Mouse (Mus musculus): Measurements from ENCODE around the gene Dennd2c. TPM values are rescaled to one million over a fixed set of nuclear protein-coding genes. Genes with fewer than 3 reads are reported as not detected.

Dennd2c gene
- polyA plus RNA-seq, 1 experiment: 1.9 TPM

GRCm38 (mm10) chr3:103141287-103141686 is 38.9 kb downstream of the Dennd2c start:
- Histone ChIP-seq H3K4me3 (ENCODE audit: insufficient read depth, poor library complexity, severe bottlenecking) (no peak overlapping the region), H3K79me2 (ENCODE audit: control insufficient read depth, insufficient read depth) (no peaks in the 10 kb centered on the region), H3K27me3 (ENCODE audit: control insufficient read depth, insufficient read depth, insufficient read length) (no peaks in the 10 kb centered on the region), H3K36me3 (ENCODE audit: control insufficient read depth, insufficient read depth) (peaks cover 7% of the 10 kb centered on the region), H3ac (ENCODE audit: control insufficient read depth, insufficient read length, low read depth) (no peak overlapping the region), H3K79me3 (ENCODE audit: low read depth) (no peaks in the 10 kb centered on the region)
- TF ChIP-seq FOSL1 (IDR thresholded peaks at IDR 0.05; ENCODE audit: insufficient read depth, low read length, poor library complexity, severe bottlenecking) (no peak), MYOD1 (IDR thresholded peaks at IDR 0.05; ENCODE audit: control insufficient read depth, insufficient read length, low read depth) (peak; percentile 73)

DNA sequence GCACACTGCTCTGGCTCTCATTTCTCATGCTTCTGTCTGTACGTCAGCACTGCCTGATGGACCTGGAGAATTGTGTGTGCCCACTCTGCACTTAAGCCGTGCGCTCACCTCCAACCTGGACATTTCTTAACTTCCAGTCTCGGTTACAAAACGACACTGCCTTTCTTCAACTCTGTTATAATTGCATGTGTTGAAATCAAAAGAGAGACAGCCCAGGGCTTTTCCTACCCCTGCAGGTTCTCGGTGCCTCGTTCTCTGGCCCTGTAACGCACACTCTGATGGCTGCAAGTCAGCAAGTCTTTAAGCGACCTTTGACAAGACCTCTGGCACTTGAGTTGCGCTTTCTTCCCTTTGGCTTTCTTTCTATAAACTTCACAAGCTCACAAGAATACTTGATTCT is 40.0 kb downstream of the Dennd2c start:
- Histone ChIP-seq H3K79me2 (ENCODE audit: control insufficient read depth, insufficient read depth) (no peaks in the 10 kb centered on the region), H3K79me3 (ENCODE audit: low read depth) (no peaks in the 10 kb centered on the region), H3K27me3 (ENCODE audit: control insufficient read depth, insufficient read depth, insufficient read length) (no peaks in the 10 kb centered on the region), H3K4me3 (ENCODE audit: insufficient read depth, poor library complexity, severe bottlenecking) (no peak overlapping the region), H3K36me3 (ENCODE audit: control insufficient read depth, insufficient read depth) (peaks cover 7% of the 10 kb centered on the region), H3ac (ENCODE audit: control insufficient read depth, insufficient read length, low read depth) (no peak overlapping the region)
- no peak for TF ChIP-seq CTCF (IDR thresholded peaks at IDR 0.05; ENCODE audit: control insufficient read depth, insufficient read depth, insufficient read length)
- TF ChIP-seq MYOD1 (IDR thresholded peaks at IDR 0.05; ENCODE audit: control insufficient read depth, insufficient read length, low read depth): no peak
- TF ChIP-seq MAX (IDR thresholded peaks at IDR 0.05): no peak
- no peak for TF ChIP-seq MYOG (IDR thresholded peaks at IDR 0.05; ENCODE audit: control insufficient read depth, extremely low read depth, insufficient read length)
- no peak for TF ChIP-seq FOSL1 (IDR thresholded peaks at IDR 0.05; ENCODE audit: insufficient read depth, low read length, poor library complexity, severe bottlenecking)
- no peak for TF ChIP-seq CEBPB (IDR thresholded peaks at IDR 0.05; ENCODE audit: low read depth)
- no peak for TF ChIP-seq USF1 (IDR thresholded peaks at IDR 0.05; ENCODE audit: low read depth)

GRCm38 (mm10) chr3:103145336-103145735 is 42.9 kb downstream of the Dennd2c start:
- Histone ChIP-seq H3K27me3 (ENCODE audit: control insufficient read depth, insufficient read depth, insufficient read length) (no peaks in the 10 kb centered on the region), H3ac (ENCODE audit: control insufficient read depth, insufficient read length, low read depth) (no peak overlapping the region), H3K4me3 (ENCODE audit: insufficient read depth, poor library complexity, severe bottlenecking) (no peak overlapping the region), H3K36me3 (ENCODE audit: control insufficient read depth, insufficient read depth) (peaks cover 5% of the 10 kb centered on the region), H3K79me3 (ENCODE audit: low read depth) (no peaks in the 10 kb centered on the region), H3K79me2 (ENCODE audit: control insufficient read depth, insufficient read depth) (no peaks in the 10 kb centered on the region)
- TF ChIP-seq MYOG (IDR thresholded peaks at IDR 0.05; ENCODE audit: control insufficient read depth, extremely low read depth, insufficient read length) (no peak), CTCF (IDR thresholded peaks at IDR 0.05; ENCODE audit: control insufficient read depth, insufficient read depth, insufficient read length) (no peak), MAX (IDR thresholded peaks at IDR 0.05) (no peak), FOSL1 (IDR thresholded peaks at IDR 0.05; ENCODE audit: insufficient read depth, low read length, poor library complexity, severe bottlenecking) (no peak), CEBPB (IDR thresholded peaks at IDR 0.05; ENCODE audit: low read depth) (no peak), MYOD1 (IDR thresholded peaks at IDR 0.05; ENCODE audit: control insufficient read depth, insufficient read length, low read depth) (no peak), USF1 (IDR thresholded peaks at IDR 0.05; ENCODE audit: low read depth) (no peak)

DNA sequence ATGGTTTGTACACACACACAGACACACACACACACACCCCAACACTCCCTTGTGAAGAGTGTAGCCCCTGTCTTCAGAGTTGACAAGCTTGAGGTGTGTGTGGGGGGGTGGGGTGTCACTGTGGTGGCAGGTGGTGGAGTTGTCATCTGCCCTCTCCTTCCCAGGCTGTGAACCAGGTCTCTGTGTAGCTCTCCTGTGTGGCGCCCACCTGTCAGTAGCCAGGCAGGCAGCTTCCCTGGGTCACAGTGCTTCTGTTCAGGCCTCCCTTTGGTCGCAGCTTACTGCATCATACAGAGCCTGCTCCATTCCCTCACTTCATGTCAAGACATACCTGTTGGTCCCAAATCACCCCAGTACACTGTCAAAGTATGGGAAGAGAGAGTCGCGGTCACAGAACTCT is 43.4 kb downstream of the Dennd2c start:
- H3K27me3 ChIP-seq (ENCODE audit: control insufficient read depth, insufficient read depth, insufficient read length): no peaks in the 10 kb centered on the region
- H3K4me3 ChIP-seq (ENCODE audit: insufficient read depth, poor library complexity, severe bottlenecking): no peak overlapping the region
- TF ChIP-seq MYOD1 (IDR thresholded peaks at IDR 0.05; ENCODE audit: control insufficient read depth, insufficient read length, low read depth) (no peak), CEBPB (IDR thresholded peaks at IDR 0.05; ENCODE audit: low read depth) (no peak), MYOG (IDR thresholded peaks at IDR 0.05; ENCODE audit: control insufficient read depth, extremely low read depth, insufficient read length) (no peak), CTCF (IDR thresholded peaks at IDR 0.05; ENCODE audit: control insufficient read depth, insufficient read depth, insufficient read length) (no peak), MAX (IDR thresholded peaks at IDR 0.05) (no peak), USF1 (IDR thresholded peaks at IDR 0.05; ENCODE audit: low read depth) (no peak), FOSL1 (IDR thresholded peaks at IDR 0.05; ENCODE audit: insufficient read depth, low read length, poor library complexity, severe bottlenecking) (no peak)
- no peaks in the 10 kb centered on the region for H3K79me3 ChIP-seq (ENCODE audit: low read depth)
- peaks cover 5% of the 10 kb centered on the region for H3K36me3 ChIP-seq (ENCODE audit: control insufficient read depth, insufficient read depth)
- no peak overlapping the region for H3ac ChIP-seq (ENCODE audit: control insufficient read depth, insufficient read length, low read depth)
- H3K79me2 ChIP-seq (ENCODE audit: control insufficient read depth, insufficient read depth): no peaks in the 10 kb centered on the region

DNA sequence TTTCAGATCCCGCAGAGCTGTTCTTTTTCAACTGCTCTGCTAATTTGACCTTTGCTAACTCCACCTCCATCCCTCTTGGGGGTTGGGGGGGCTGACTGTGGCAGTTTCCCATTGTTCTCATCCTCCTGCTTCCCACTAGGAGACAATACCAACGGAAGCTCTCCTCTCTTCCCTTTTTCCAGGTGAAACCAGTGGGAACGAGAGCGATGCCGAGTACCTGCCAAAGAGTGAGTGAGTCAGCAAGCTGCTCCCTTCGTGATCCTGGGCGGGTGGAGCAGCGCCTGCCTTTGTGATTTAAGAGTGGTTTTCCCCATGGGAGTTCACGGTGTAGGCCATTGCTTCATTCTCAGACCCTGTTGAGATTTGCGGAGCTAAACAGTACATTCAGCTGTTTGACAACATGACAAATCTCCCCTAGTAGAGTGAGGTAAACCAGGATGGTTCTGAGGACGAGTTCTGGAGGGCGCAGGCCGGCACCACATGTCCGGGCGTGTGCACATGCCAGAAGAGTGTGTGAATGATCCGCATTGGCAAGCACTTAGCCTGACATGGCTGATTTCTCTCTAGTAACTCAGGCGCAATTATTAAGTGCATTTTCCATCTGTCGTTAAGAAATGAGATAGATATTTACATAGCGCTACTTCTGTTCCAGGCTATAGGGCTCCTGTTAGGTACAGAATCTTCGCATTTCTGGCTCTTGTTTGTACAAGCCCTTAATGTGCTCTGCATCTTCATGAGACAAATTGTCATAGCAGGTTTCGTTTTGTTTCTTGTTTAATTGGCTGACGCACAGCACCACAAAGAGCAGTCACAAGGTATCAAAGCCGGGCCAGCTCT is 44.1 kb downstream of the Dennd2c start:
- Histone ChIP-seq H3K36me3 (ENCODE audit: control insufficient read depth, insufficient read depth) (peaks cover 5% of the 10 kb centered on the region), H3K79me2 (ENCODE audit: control insufficient read depth, insufficient read depth) (no peaks in the 10 kb centered on the region), H3K27me3 (ENCODE audit: control insufficient read depth, insufficient read depth, insufficient read length) (no peaks in the 10 kb centered on the region), H3K4me3 (ENCODE audit: insufficient read depth, poor library complexity, severe bottlenecking) (no peak overlapping the region), H3K79me3 (ENCODE audit: low read depth) (no peaks in the 10 kb centered on the region), H3ac (ENCODE audit: control insufficient read depth, insufficient read length, low read depth) (no peak overlapping the region)
- TF ChIP-seq MYOG (IDR thresholded peaks at IDR 0.05; ENCODE audit: control insufficient read depth, extremely low read depth, insufficient read length) (no peak), CTCF (IDR thresholded peaks at IDR 0.05; ENCODE audit: control insufficient read depth, insufficient read depth, insufficient read length) (no peak), MAX (IDR thresholded peaks at IDR 0.05) (no peak), USF1 (IDR thresholded peaks at IDR 0.05; ENCODE audit: low read depth) (no peak), FOSL1 (IDR thresholded peaks at IDR 0.05; ENCODE audit: insufficient read depth, low read length, poor library complexity, severe bottlenecking) (no peak), MYOD1 (IDR thresholded peaks at IDR 0.05; ENCODE audit: control insufficient read depth, insufficient read length, low read depth) (no peak), CEBPB (IDR thresholded peaks at IDR 0.05; ENCODE audit: low read depth) (no peak)

All from C2C12 (cell line).